Mouse (Mus musculus) heart, embryonic 12.5 days (tissue): ENCODE results near the gene Mpg. TPM values are rescaled to one million over a fixed set of nuclear protein-coding genes. Genes with fewer than 3 reads are reported as not detected.
A peak's percentile ranks its signal among the peaks of the same experiment; 100 is the strongest.

ENCODE experiments used
- ATAC-seq: fragments of 200-750 bp; cut with Nextera tagmentation; 2 replicates; pipeline ENCODE4 v1.8.0; 2017; ENCODE audit warnings: moderate TSS enrichment, moderate library complexity; ENCODE audit not compliant: insufficient number of reproducible peaks, low FRiP score
- H3K27ac ChIP-seq: fragments of 300-500 bp; sonication (generic); 2 replicates; pipeline ENCODE4 v1.5.1; 2016; ENCODE audit warnings: mild to moderate bottlenecking, moderate library complexity; ENCODE audit not compliant: poor library complexity, severe bottlenecking
- H3K27me3 ChIP-seq: fragments of 300-500 bp; sonication (generic); replicated peaks from 2 replicates; pipeline ENCODE4 v1.6.1; 2016; ENCODE audit warnings: mild to moderate bottlenecking, moderate library complexity
- H3K36me3 ChIP-seq: fragments of 300-500 bp; sonication (generic); 2 replicates; pipeline ENCODE4 v1.6.1; 2016; ENCODE audit warnings: mild to moderate bottlenecking, moderate library complexity
- H3K4me1 ChIP-seq: fragments of 300-500 bp; sonication (generic); replicated peaks from 2 replicates; pipeline ENCODE4 v1.6.1; 2016; ENCODE audit warnings: mild to moderate bottlenecking
- H3K4me2 ChIP-seq: fragments of 300-500 bp; sonication (generic); 2 replicates; pipeline ENCODE4 v1.6.1; 2016; ENCODE audit warnings: mild to moderate bottlenecking, moderate library complexity
- H3K4me3 ChIP-seq: fragments of 300-500 bp; sonication (generic); 2 replicates; pipeline ENCODE4 v1.5.1; 2016; ENCODE audit warnings: mild to moderate bottlenecking
- H3K9ac ChIP-seq: fragments of 300-500 bp; sonication (generic); 2 replicates; pipeline ENCODE4 v1.6.1; 2016; ENCODE audit warnings: mild to moderate bottlenecking, moderate library complexity
- H3K9me3 ChIP-seq: fragments of 300-500 bp; sonication (generic); replicated peaks from 2 replicates; pipeline ENCODE4 v1.6.1; 2016; ENCODE audit warnings: mild to moderate bottlenecking, moderate library complexity
- WGBS: fragments of 180-500 bp; shearing (Covaris S2); methylation state at CpG from one replicate; pipeline ENCODE4 v1.1.7; 2016; 5-methylcytosine and 5-hydroxymethylcytosine counted together
- polyA plus RNA-seq: library from polyadenylated mRNA; unstranded; fragments of >200 nt; fragmentation: Nextera tagmentation; extraction: Ambion mirVana; gene quantifications from 2 replicates; pipeline ENCODE4 v1.2.1, GENCODE M21; 2016

The Mpg gene
- polyA plus RNA-seq, 1 experiment from 2014 or later: 19.1 TPM

DNA sequence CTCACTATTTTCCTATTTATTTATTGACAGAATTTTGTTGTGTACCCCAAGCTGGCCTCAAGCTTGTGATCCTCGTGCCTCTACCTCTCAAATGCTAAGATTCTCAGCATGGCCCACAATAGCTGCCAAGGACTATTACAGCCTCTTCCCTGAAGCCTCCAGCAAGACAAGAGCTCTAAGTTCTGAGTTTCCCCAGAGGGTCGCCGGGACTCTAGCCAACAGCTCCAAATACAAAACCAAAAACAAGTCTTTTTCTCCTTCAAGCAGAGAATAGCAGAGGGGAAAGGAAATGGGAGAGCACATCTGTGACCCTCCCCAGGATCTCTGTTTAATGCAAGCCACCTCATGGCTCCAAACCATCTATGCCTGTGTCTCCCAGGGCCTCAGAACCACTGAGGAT is 17.8 kb downstream of the Mpg start:
- peaks cover 19% of the 10 kb centered on the region for H3K4me1 ChIP-seq
- no peaks in the 10 kb centered on the region for H3K9me3 ChIP-seq
- H3K27me3 ChIP-seq: no peaks in the 10 kb centered on the region
- H3K4me3 ChIP-seq: no peak overlapping the region
- ATAC-seq: no peak
- no peak overlapping the region for H3K4me2 ChIP-seq
- peak overlapping the region; percentile 66 for H3K27ac ChIP-seq
- H3K36me3 ChIP-seq: peaks cover 61% of the 10 kb centered on the region
- WGBS: 82% methylated on average over 3 of the region's 3 CpGs
- H3K9ac ChIP-seq: no peak overlapping the region

GRCm38 (mm10) chr11:32244617-32245016 is 18.3 kb downstream of the Mpg start:
- Histone ChIP-seq H3K4me1 (peaks cover 19% of the 10 kb centered on the region), H3K4me3 (no peak overlapping the region), H3K27me3 (no peaks in the 10 kb centered on the region), H3K9me3 (no peaks in the 10 kb centered on the region), H3K36me3 (peaks cover 61% of the 10 kb centered on the region), H3K4me2 (no peak overlapping the region), H3K27ac (peak overlapping the region; percentile 66), H3K9ac (no peak overlapping the region)
- 78% methylated on average over 1 of the region's 1 CpGs for WGBS
- no peak for ATAC-seq

GRCm38 (mm10) chr11:32245614-32246013 is 19.3 kb downstream of the Mpg start:
- H3K4me3 ChIP-seq: no peak overlapping the region
- no peak overlapping the region for H3K4me2 ChIP-seq
- no peaks in the 10 kb centered on the region for H3K27me3 ChIP-seq
- no peaks in the 10 kb centered on the region for H3K9me3 ChIP-seq
- ATAC-seq: peak; percentile 94
- peaks cover 19% of the 10 kb centered on the region for H3K4me1 ChIP-seq
- H3K27ac ChIP-seq: no peak overlapping the region
- no peak overlapping the region for H3K9ac ChIP-seq
- 74% methylated on average over 6 of the region's 6 CpGs for WGBS
- peaks cover 61% of the 10 kb centered on the region for H3K36me3 ChIP-seq

GRCm38 (mm10) chr11:32247068-32247467 is 20.8 kb downstream of the Mpg start:
- H3K4me1 ChIP-seq: peaks cover 19% of the 10 kb centered on the region
- no peak overlapping the region for H3K4me3 ChIP-seq
- H3K9me3 ChIP-seq: no peaks in the 10 kb centered on the region
- ATAC-seq: no peak
- no peak overlapping the region for H3K4me2 ChIP-seq
- peaks cover 49% of the 10 kb centered on the region for H3K36me3 ChIP-seq
- no peaks in the 10 kb centered on the region for H3K27me3 ChIP-seq
- H3K9ac ChIP-seq: no peak overlapping the region
- H3K27ac ChIP-seq: peak overlapping the region; percentile 47; the same call in 1 of the 2 replicates

DNA sequence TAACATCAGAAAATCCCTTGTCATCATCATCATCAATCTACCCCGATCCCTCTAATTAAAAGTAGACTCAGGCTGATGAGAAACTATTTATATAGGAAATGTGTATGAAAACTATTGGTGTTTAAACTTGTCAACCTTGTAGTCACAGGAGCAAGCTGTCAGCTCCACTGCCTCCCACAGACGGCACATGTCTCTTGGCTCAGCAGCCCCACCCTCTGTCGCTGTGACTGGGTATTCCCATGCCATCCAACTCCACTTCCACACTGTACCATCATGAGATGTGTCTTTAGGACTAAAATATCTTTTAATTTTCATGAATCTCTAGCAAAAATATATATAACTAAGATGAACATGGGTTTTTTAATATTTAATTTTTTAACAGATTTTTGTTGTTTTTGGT is 22.0 kb downstream of the Mpg start:
- WGBS: 78% methylated on average over 3 of the region's 3 CpGs
- no peak overlapping the region for H3K4me3 ChIP-seq
- H3K4me1 ChIP-seq: peaks cover 13% of the 10 kb centered on the region
- H3K36me3 ChIP-seq: peaks cover 55% of the 10 kb centered on the region
- no peaks in the 10 kb centered on the region for H3K27me3 ChIP-seq
- no peak overlapping the region for H3K9ac ChIP-seq
- H3K9me3 ChIP-seq: no peaks in the 10 kb centered on the region
- no peak overlapping the region for H3K27ac ChIP-seq
- no peak for ATAC-seq
- H3K4me2 ChIP-seq: no peak overlapping the region

DNA sequence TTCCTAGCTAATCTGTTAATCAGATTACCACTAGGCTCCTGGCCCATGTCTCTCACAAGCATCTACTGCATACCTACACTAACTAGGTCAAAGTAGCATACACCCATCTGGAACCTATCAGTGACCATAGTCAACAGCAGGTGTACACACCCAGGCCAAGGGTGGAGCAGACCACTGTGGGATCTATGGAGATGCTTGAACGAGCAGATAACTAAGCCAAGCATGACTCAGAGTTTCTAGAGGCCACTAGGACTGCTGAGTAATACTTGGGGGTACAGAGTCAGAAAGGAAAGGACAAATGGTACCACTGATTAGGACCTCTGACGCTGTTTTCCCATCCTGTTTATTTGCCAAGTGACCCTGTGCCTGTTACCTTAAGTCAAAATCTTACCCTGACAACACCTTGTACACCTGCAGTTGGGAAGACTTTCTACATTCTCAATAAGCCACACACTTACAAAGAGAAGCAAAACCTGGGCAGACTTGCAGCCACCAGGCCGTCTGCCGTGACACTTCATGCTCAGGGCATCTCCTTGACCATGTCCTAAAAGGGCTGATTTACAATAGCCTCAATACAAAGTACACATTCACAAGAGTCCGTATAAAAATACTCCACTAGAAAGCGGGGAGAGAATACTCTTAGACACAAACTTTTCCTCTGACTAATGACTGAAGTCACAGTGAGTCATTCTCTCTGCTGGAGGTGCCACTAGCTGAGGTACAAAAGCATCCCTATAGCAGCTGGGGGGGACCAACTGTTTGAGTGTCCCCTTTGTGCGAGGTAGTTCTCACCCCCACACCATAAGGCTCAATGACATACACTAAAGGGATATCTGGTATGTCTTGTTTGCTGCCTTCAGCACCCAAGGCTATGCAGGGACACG is 24.8 kb downstream of the Mpg start:
- ATAC-seq: peak; percentile 96
- H3K4me1 ChIP-seq: no peaks in the 10 kb centered on the region
- H3K27ac ChIP-seq: peak overlapping the region; percentile 58
- H3K4me2 ChIP-seq: no peak overlapping the region
- no peaks in the 10 kb centered on the region for H3K27me3 ChIP-seq
- no peaks in the 10 kb centered on the region for H3K9me3 ChIP-seq
- WGBS: 79% methylated on average over 8 of the region's 8 CpGs
- H3K36me3 ChIP-seq: peaks cover 50% of the 10 kb centered on the region
- H3K4me3 ChIP-seq: no peak overlapping the region
- H3K9ac ChIP-seq: no peak overlapping the region

DNA sequence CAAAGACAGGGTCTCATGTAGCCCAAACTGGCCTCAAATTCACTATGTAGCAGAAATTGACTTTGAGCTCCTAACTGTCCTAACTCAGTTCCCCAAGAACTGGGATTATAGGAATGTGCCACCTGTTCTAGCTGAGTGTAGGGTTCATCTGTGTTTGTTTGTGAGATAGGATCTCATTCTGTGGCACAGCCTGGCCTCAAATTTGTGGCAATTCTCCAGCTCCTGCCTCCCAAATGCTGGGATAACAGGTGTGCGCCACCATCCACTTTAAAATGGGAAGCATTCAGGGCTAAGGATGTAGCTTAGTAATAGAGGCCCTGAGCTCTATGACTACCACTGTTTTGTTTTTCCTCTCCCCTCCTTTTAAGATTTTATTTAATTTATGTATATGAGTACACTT is 26.8 kb downstream of the Mpg start:
- no peak overlapping the region for H3K9ac ChIP-seq
- no peak overlapping the region for H3K27ac ChIP-seq
- no peak overlapping the region for H3K4me3 ChIP-seq
- H3K4me1 ChIP-seq: no peaks in the 10 kb centered on the region
- no peak for ATAC-seq
- peaks cover 42% of the 10 kb centered on the region for H3K36me3 ChIP-seq
- 96% methylated on average over 1 of the region's 1 CpGs for WGBS
- no peaks in the 10 kb centered on the region for H3K27me3 ChIP-seq
- no peaks in the 10 kb centered on the region for H3K9me3 ChIP-seq
- H3K4me2 ChIP-seq: no peak overlapping the region

GRCm38 (mm10) chr11:32256146-32256545 is 29.8 kb downstream of the Mpg start:
- H3K4me1 ChIP-seq: no peaks in the 10 kb centered on the region
- peaks cover 44% of the 10 kb centered on the region for H3K36me3 ChIP-seq
- H3K4me3 ChIP-seq: no peak overlapping the region
- 89% methylated on average over 1 of the region's 1 CpGs for WGBS
- ATAC-seq: peak; percentile 94
- no peaks in the 10 kb centered on the region for H3K9me3 ChIP-seq
- H3K9ac ChIP-seq: 0 out of 2 replicates have a peak overlapping the region, but pooled peaks have one; percentile 37
- H3K27me3 ChIP-seq: no peaks in the 10 kb centered on the region
- no peak overlapping the region for H3K4me2 ChIP-seq
- H3K27ac ChIP-seq: peak overlapping the region; percentile 70

- H3K27me3 ChIP-seq: no peaks in the 10 kb centered on the region
- H3K9me3 ChIP-seq: no peaks in the 10 kb centered on the region
- peak overlapping the region; percentile 70 for H3K27ac ChIP-seq
- no peak overlapping the region for H3K4me3 ChIP-seq
- H3K4me1 ChIP-seq: no peaks in the 10 kb centered on the region
- H3K4me2 ChIP-seq: no peak overlapping the region
- peak; percentile 3; the same call in 1 of the 2 replicates for ATAC-seq
- no peak overlapping the region for H3K9ac ChIP-seq
- H3K36me3 ChIP-seq: peaks cover 44% of the 10 kb centered on the region
- 80% methylated on average over 3 of the region's 3 CpGs for WGBS
Measured at GRCm38 (mm10) chr11:32256566-32256965, 30.3 kb downstream of the Mpg start.

- no peak overlapping the region for H3K4me3 ChIP-seq
- H3K4me1 ChIP-seq: peaks cover 10% of the 10 kb centered on the region
- H3K4me2 ChIP-seq: no peak overlapping the region
- H3K9ac ChIP-seq: no peak overlapping the region
- H3K9me3 ChIP-seq: no peaks in the 10 kb centered on the region
- no peak for ATAC-seq
- WGBS: 73% methylated on average over 10 of the region's 10 CpGs
- no peaks in the 10 kb centered on the region for H3K27me3 ChIP-seq
- peaks cover 21% of the 10 kb centered on the region for H3K36me3 ChIP-seq
- 0 out of 2 replicates have a peak overlapping the region, but pooled peaks have one; percentile 8 for H3K27ac ChIP-seq
Measured at GRCm38 (mm10) chr11:32262674-32263415, 36.5 kb downstream of the Mpg start.

GRCm38 (mm10) chr11:32265117-32265738 is 38.9 kb downstream of the Mpg start:
- Histone ChIP-seq H3K9me3 (no peaks in the 10 kb centered on the region), H3K36me3 (peaks cover 10% of the 10 kb centered on the region), H3K27ac (peak overlapping the region; percentile 64), H3K9ac (no peak overlapping the region), H3K27me3 (no peaks in the 10 kb centered on the region), H3K4me2 (no peak overlapping the region), H3K4me1 (peaks cover 13% of the 10 kb centered on the region), H3K4me3 (no peak overlapping the region)
- ATAC-seq: peak; percentile 65
- 78% methylated on average over 3 of the region's 3 CpGs for WGBS
